Mouse (Mus musculus): Measurements from ENCODE around the gene Syde1. TPM values are rescaled to one million over a fixed set of nuclear protein-coding genes. Genes with fewer than 3 reads are reported as not detected.
"Not testable (repeated sequence)": the region's sequence is repeated elsewhere in the genome, so short reads cannot be mapped to it uniquely, and the experiment has no call there.

Gene Syde1
- total RNA-seq (2021), result 1 to 10 TPM; 5.0 to 5.2 TPM

GRCm38 (mm10) chr10:78591406-78592328, at the start of gene Syde1:
Syde1 (minus strand) TSS chr10:78591964.
- DNase-seq, result no peak

DNA sequence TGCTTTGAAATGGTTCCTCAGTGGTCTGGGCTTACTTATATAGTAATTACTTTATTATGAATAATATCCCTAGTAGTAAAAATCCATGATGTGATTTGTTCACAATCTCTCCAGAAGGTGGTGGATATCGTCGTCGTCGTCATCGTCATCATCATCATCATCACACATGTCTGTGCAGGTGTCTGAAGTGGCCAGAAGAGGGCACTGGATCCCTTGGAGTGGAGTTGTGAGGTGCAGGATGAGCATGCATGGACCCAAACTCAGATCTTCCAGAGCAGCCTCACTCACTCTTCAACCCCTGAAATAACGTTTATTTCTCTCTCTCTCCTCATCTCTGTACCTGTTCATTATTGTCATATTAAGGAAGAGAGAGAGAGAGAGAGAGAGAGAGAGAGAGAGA, 40.5 kb upstream of the Syde1 start:
- DNase-seq, result peak; percentile 23 to 29

DNA sequence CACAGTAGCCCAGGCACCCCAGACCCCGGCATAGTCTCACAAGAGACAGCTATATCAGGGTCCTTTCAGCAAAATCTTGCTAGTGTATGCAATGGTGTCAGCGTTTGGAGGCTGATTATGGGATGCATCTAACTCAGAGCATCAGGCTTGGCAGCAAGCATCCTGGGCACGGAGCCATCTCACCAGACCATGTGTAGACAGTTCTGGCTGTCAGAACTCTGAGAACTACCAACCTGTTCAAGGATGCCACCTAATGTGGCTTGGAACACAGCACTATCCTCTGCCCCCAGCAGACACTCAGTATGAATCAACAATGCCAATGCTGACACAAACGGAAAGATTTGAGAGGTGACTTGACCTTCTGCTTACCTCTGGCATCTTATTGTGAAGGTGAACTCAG, 38.4 kb upstream of the Syde1 start:
- DNase-seq, result peak; percentile 31 to 40

GRCm38 (mm10) chr10:78623143-78623542, 31.4 kb upstream of the Syde1 start:
- not testable (repeated sequence) for DNase-seq

- DNase-seq, result no peak
These were observed 26.2 kb upstream of the Syde1 start, which contains the start of gene Olfr1357 for GRCm38 (mm10) chr10:78617974-78618373. Olfr1357 (minus strand) TSS chr10:78618074.

GRCm38 (mm10) chr10:78607602-78608001, 15.8 kb upstream of the Syde1 start:
- DNase-seq, result no peak

DNA sequence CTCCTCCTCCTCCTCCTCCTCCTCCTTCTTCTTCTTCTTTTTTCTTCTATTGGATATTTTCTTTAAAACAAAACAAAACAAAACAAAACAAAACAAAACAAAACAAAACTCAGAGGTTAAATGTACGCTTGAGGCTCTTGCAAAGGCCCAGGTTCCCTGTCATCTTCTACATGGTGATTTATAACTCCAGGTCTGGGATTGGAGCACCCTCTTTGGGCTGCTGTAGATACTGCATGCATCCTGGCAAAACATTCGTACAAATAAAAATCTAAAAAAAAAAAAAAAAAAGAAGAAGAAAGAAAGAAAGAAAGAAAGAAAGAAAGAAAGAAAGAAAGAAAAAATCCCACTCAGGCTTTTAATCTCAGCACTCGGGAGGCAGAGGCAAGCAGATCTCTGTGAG, 13.3 kb upstream of the Syde1 start:
- no peak for DNase-seq

DNA sequence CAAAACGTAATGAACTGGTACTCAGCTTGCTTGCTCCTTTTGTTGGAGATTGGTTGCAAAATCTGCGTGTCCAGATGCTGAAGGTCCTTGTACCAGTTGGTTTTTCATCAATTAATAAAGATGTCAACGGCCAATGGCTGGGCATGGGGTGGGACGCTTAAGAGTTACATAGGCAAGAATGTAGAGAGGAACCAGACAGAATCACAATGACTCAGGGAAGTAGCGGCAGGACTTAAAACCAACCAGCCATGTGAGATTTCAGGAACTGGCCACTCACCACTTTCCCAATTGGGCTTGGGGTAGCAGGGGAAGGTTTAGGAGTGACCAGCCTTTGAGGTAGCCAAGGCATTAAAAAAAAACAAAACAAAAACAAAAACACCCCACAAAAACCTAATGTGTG, 8.1 kb upstream of the Syde1 start:
- DNase-seq, result no peak

DNA sequence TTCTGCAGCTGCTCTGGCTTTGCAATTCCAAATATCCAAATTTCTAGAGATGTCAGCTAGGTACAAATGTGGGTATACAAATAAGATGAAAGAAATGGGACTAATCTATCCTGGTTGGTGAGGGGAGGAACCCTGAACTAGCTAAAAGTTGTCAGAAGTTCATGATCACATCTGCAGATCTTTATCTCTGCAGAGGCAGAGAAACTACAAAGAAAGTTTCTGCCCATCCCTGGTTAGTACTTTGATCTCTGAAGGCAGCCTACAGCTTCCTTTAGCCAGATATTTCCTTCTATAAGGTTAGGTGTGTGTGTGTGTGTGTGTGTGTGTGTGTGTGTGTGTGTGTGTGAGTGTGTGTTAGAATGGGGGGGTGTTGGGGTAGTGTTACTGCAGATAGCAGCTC, 2.8 kb upstream of the Syde1 start:
- no peak for DNase-seq

GRCm38 (mm10) chr10:78594157-78594556, 2.4 kb upstream of the Syde1 start:
- no peak for DNase-seq

DNA sequence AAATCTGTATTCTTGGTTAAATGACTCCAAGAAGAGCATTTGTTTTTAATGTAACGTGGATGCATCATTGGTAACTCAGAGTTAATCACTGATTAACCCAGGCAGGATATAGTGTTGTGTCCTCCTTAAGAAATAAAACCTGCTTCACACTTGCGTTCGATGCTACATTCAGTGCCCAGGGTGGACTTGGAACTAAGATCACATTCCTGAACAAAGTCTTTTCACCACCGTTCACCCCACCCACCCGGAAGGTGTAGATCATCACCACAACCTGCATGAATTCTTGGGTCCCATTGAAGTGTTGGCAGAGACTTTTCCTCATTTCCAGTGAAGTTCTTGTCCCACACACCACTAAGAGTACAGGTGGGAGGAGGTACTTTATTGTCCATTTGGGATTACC, 2.0 kb upstream of the Syde1 start:
- DNase-seq, result no peak

DNA sequence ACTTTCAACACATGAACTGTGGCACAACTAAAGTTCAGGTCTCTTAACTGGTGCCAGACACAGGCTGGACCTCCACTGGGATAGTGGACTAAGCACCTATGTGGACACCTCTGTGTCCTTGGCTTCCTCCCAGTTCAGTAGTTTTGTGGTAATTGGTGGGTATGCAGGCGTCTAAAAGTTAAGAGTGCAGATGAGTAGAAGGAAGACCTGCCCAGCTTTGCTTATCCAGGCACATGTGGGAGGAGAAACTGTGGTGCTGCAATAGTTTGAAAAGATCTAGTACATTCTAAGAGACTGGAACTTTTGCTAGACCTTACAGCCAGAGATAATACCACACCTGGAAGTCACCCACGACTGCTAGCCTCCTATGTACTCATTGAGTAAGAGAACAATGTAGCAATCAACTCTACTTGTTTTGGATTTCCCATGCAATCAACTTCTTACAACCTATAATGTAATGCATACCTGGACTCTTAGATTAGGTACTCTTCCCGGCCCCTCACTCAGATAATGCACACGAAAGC, 1.2 kb upstream of the Syde1 start:
- no peak for DNase-seq

DNA sequence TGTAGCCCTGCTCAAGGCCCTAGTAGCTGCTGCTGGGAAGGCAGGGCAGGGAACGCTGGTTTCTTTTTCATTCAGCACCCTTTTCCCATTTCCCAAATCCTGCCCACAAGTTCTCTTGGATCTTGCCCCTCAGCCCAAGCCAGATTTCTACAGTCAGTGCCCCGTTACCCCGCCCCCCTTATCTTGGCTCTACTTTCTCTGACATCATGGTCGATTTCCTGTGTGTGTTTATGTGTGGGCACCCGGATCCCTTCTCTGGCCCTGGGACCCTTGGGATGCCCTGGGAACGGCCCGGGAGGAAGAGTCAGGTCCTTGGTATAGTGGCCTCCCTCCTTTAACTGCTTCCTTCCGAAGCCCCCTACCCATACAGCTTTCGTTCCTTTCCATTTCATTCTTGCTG, 1.0 kb downstream of the Syde1 start:
- no peak for DNase-seq

- no peak for DNase-seq
These were observed 1.9 kb downstream of the Syde1 start for GRCm38 (mm10) chr10:78589901-78590300.

DNA sequence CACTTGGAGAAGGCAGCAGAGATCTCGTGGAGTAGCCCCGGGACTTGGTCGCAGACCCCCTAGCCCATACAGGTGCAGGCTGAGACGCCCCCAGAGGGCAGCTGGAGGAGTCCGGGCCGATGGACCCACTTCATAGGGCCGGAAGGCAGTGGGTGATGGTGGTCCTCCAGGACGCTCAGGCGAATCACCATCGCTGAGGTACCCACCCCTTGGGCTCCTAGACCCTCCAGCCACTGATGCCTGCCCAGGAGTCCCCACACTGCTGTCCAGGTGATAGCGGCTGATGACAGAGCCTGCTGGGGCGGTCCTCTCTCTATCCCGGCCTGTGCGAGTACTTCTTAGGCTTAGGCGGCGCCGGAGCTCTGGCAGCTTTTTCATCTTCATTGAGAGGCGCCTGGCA, 2.5 kb downstream of the Syde1 start:
- DNase-seq, result no peak

GRCm38 (mm10) chr10:78586026-78586425, 5.7 kb downstream of the Syde1 start:
- DNase-seq, result no peak

- DNase-seq, result no peak
These were observed 6.2 kb downstream of the Syde1 start for GRCm38 (mm10) chr10:78585606-78586005.

DNA sequence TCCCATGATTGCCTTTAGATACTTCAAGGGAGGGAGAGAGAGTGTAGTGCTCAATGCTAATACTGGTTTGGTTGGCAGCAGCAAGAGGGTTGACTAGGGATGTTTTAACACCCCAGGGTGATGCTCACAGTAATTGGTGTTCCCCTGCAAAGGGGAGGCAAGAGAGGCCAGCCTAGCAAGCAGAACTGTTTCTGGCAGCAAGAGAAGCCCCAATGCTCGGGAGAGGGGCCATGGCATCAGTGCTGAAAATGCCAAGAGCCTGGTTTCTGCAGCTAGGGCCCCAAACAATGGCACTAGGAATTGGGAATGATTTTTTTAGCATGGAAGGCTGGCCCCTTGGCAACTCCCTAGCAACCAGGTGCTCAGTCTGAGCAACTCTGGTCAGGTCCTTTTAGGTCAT, 6.8 kb downstream of the Syde1 start:
- DNase-seq, result no peak

DNA sequence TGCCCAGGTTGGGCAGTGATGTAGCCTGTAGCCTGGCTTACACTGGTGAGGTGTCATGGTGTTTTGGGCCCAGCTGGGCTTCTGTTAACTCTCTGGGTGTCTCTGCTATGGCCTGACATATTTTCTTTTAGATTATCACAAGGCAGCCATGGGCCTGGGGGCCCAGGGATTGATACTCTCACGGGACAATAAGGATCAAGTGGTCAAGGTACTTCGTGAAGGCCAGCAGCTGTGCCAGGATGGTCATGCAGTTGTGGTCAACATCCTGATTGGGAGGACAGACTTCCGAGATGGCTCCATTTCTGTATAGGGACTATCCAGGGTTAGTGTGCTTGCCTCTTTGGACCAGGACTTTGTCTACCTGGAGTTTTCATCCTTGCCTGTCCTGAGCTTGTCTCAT, 7.8 kb downstream of the Syde1 start:
- no peak for DNase-seq

GRCm38 (mm10) chr10:78583347-78583746, 8.4 kb downstream of the Syde1 start:
- DNase-seq, result no peak

- no peak for DNase-seq
These were observed 10.6 kb downstream of the Syde1 start for GRCm38 (mm10) chr10:78581121-78581520.

- DNase-seq, result no peak
These were observed 13.6 kb downstream of the Syde1 start for GRCm38 (mm10) chr10:78578204-78578603.

DNA sequence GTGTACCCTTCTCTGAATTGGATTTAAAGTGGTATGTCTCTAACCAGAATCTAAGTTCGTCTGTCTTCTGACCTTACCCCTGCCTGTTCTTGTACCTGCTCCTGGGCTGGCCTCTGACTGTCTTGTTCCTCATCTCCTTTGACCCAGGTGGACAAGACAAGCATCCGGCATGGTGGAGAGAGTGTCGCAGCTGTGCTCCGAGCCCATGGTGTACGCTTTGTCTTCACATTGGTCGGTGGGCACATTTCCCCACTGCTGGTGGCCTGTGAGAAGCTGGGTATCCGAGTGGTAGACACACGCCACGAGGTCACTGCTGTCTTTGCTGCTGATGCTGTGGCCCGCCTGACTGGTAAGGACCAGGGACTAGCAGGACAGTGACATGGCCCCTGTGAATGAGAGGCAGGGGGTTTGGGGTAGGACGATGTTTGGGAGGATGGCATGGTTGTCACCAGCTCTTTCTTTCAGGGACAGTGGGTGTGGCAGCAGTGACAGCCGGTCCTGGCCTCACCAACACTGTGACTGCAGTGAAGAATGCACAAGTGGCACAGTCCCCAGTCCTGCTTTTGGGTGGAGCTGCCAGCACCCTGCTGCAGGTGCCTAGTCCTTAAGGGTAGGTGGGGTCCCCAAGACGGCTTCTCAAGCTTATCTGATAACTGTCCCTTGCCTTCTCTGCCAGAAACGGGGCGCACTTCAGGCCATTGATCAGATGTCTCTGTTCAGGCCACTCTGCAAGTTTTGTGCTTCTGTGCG, 15.2 kb downstream of the Syde1 start:
- no peak for DNase-seq
